Mouse (Mus musculus) macrophage (primary cell): Measurements from ENCODE around the gene Tk2. TPM values are rescaled to one million over a fixed set of nuclear protein-coding genes. Genes with fewer than 3 reads are reported as not detected.

Experiments
- H3K27ac ChIP-seq: fragments of 350-480 bp; formaldehyde crosslinking; 2 replicates; pipeline ENCODE4 v1.9.0; 2021
- H3K36me3 ChIP-seq: fragments of 350-480 bp; formaldehyde crosslinking; 2 replicates; pipeline ENCODE4 v1.9.0; 2021; ENCODE audit errors: inconsistent target
- H3K4me3 ChIP-seq: fragments of 350-480 bp; formaldehyde crosslinking; 2 replicates; pipeline ENCODE4 v1.9.0; 2021; ENCODE audit errors: inconsistent target
- H3K79me2 ChIP-seq: fragments of 350-480 bp; formaldehyde crosslinking; 2 replicates; pipeline ENCODE4 v1.9.0; 2021; ENCODE audit errors: inconsistent target
- WGBS: methylation state at CpG from one replicate; pipeline ENCODE4 v1.1.7; 2026; ENCODE audit warnings: inconsistent platforms; ENCODE audit not compliant: missing documents; 5-methylcytosine and 5-hydroxymethylcytosine counted together
- polyA plus RNA-seq: library from polyadenylated mRNA; stranded (reverse); fragments of 250-400 nt; gene quantifications from 3 replicates; pipeline ENCODE4 v1.2.4, GENCODE M21; 2018; ENCODE audit warnings: inconsistent platforms

Gene Tk2
- polyA plus RNA-seq, 1 experiment from 2014 or later: 50.8 TPM

- Histone ChIP-seq H3K27ac (no peak overlapping the region), H3K4me3 (no peak overlapping the region), H3K79me2 (no peaks in the 10 kb centered on the region), H3K36me3 (no peaks in the 10 kb centered on the region)
- 89% methylated on average over 6 of the region's 6 CpGs for WGBS
Observed at GRCm38 (mm10) chr8:104190777-104191468, 57.4 kb downstream of the Tk2 start.

- Histone ChIP-seq H3K36me3 (no peaks in the 10 kb centered on the region), H3K79me2 (no peaks in the 10 kb centered on the region), H3K4me3 (no peak overlapping the region), H3K27ac (no peak overlapping the region)
- WGBS: 68% methylated on average over 5 of the region's 5 CpGs
Observed at GRCm38 (mm10) chr8:104188459-104188858, 59.9 kb downstream of the Tk2 start.

- Histone ChIP-seq H3K79me2 (no peaks in the 10 kb centered on the region), H3K4me3 (no peak overlapping the region), H3K36me3 (no peaks in the 10 kb centered on the region), H3K27ac (no peak overlapping the region)
- WGBS: 84% methylated on average over 6 of the region's 6 CpGs
Observed at GRCm38 (mm10) chr8:104187622-104188021, 60.7 kb downstream of the Tk2 start.

- 92% methylated on average over 3 of the region's 4 CpGs for WGBS
- H3K4me3 ChIP-seq: no peak overlapping the region
- no peaks in the 10 kb centered on the region for H3K79me2 ChIP-seq
- no peak overlapping the region for H3K27ac ChIP-seq
- no peaks in the 10 kb centered on the region for H3K36me3 ChIP-seq
Observed at GRCm38 (mm10) chr8:104186827-104187226, 61.5 kb downstream of the Tk2 start.

GRCm38 (mm10) chr8:104184905-104185304, 63.5 kb downstream of the Tk2 start:
- H3K36me3 ChIP-seq: no peaks in the 10 kb centered on the region
- 59% methylated on average over 6 of the region's 6 CpGs for WGBS
- H3K79me2 ChIP-seq: no peaks in the 10 kb centered on the region
- H3K27ac ChIP-seq: no peak overlapping the region
- no peak overlapping the region for H3K4me3 ChIP-seq

- H3K27ac ChIP-seq: no peak overlapping the region
- H3K79me2 ChIP-seq: no peaks in the 10 kb centered on the region
- 93% methylated on average over 4 of the region's 4 CpGs for WGBS
- H3K36me3 ChIP-seq: no peaks in the 10 kb centered on the region
- no peak overlapping the region for H3K4me3 ChIP-seq
Observed at GRCm38 (mm10) chr8:104177054-104177453, 71.3 kb downstream of the Tk2 start.

Other genes with a start within 250 kb of the Tk2 start
- 0.34 to 2.9 TPM (median 1.6 TPM) in 3 replicates for gene Cdh5, start 146.9 kb downstream of the Tk2 start, polyA plus RNA-seq
- not detected in 3 replicates for gene Bean1, start 78.1 kb downstream of the Tk2 start, polyA plus RNA-seq
- gene Cklf, start 2.3 kb upstream of the Tk2 start, polyA plus RNA-seq: 22.6 to 77.8 TPM (median 52.8 TPM) in 3 replicates
- gene Cmtm2a, start 44.6 kb upstream of the Tk2 start, polyA plus RNA-seq: not detected in 3 replicates
- not detected in 3 replicates for gene Gm45711, start 61.5 kb upstream of the Tk2 start, polyA plus RNA-seq
- not detected in 3 replicates for gene Cmtm1, start 61.6 kb upstream of the Tk2 start, polyA plus RNA-seq
- not detected in 3 replicates for gene Gm11020, start 73.0 kb upstream of the Tk2 start, polyA plus RNA-seq
- not detected in 3 replicates for gene Cmtm2b, start 73.7 kb upstream of the Tk2 start, polyA plus RNA-seq
- 170 to 223 TPM (median 206 TPM) in 3 replicates for gene Cmtm3, start 90.9 kb upstream of the Tk2 start, polyA plus RNA-seq
- 7.3 to 11.9 TPM (median 9.5 TPM) in 3 replicates for gene Cmtm4, start 147.2 kb upstream of the Tk2 start, polyA plus RNA-seq
- gene Dync1li2, start 194.5 kb upstream of the Tk2 start, polyA plus RNA-seq: 33.1 to 37.5 TPM (median 36.4 TPM) in 3 replicates